Mouse (Mus musculus) liver, embryonic 16.5 days (tissue): Measurements from ENCODE around the gene Gstm6. TPM values are rescaled to one million over a fixed set of nuclear protein-coding genes. Genes with fewer than 3 reads are reported as not detected.
A peak's percentile ranks its signal among the peaks of the same experiment; 100 is the strongest.
"Not testable (repeated sequence)": the region's sequence is repeated elsewhere in the genome, so short reads cannot be mapped to it uniquely, and the experiment has no call there.

ENCODE experiments used
- ATAC-seq: fragments of 200-750 bp; cut with Nextera tagmentation; 2 replicates; pipeline ENCODE4 v1.8.0; 2017; ENCODE audit warnings: low read depth, mild to moderate bottlenecking, moderate number of reproducible peaks, moderate library complexity
- H3K27ac ChIP-seq: fragments of 300-500 bp; sonication (generic); 2 replicates; pipeline ENCODE4 v1.5.1; 2014; ENCODE audit warnings: mild to moderate bottlenecking, low read length
- H3K27me3 ChIP-seq: fragments of 300-500 bp; sonication (generic); 2 replicates; pipeline ENCODE4 v1.6.1; 2014; ENCODE audit warnings: low read depth, low read length, mixed read lengths; ENCODE audit not compliant: control insufficient read depth, insufficient read depth
- H3K36me3 ChIP-seq: fragments of 300-500 bp; sonication (generic); 2 replicates; pipeline ENCODE4 v1.6.1; 2014; ENCODE audit warnings: mild to moderate bottlenecking; ENCODE audit not compliant: control insufficient read depth, insufficient read depth
- H3K4me1 ChIP-seq: fragments of 300-500 bp; sonication (generic); 2 replicates; pipeline ENCODE4 v1.6.1; 2014; ENCODE audit warnings: low read depth, low read length, mixed read lengths; ENCODE audit not compliant: control insufficient read depth
- H3K4me2 ChIP-seq: fragments of 300-500 bp; sonication (generic); 2 replicates; pipeline ENCODE4 v1.6.1; 2014; ENCODE audit warnings: low read depth, low read length, mixed read lengths
- H3K4me3 ChIP-seq: fragments of 300-500 bp; sonication (generic); 2 replicates; pipeline ENCODE4 v1.5.1; 2014; ENCODE audit warnings: low read depth, mild to moderate bottlenecking, low read length
- H3K9ac ChIP-seq: fragments of 300-500 bp; sonication (generic); 2 replicates; pipeline ENCODE4 v1.6.1; 2014; ENCODE audit warnings: low read depth, low read length
- H3K9me3 ChIP-seq: fragments of 300-500 bp; sonication (generic); replicated peaks from 2 replicates; pipeline ENCODE4 v1.6.1; 2016; ENCODE audit warnings: low read length; ENCODE audit not compliant: control insufficient read depth
- WGBS: fragments of 180-500 bp; shearing (Covaris S2); extraction: QIAGEN DNeasy Blood & Tissue Kit; methylation state at CpG from one replicate; pipeline ENCODE4 v1.1.7; 2014; ENCODE audit not compliant: insufficient replicate concordance; 5-methylcytosine and 5-hydroxymethylcytosine counted together
- polyA plus RNA-seq: library from polyadenylated mRNA; unstranded; fragments of >200 nt; fragmentation: Nextera tagmentation; extraction: Ambion mirVana; gene quantifications from 2 replicates; pipeline ENCODE4 v1.2.1, GENCODE M21; 2015

Gene Gstm6
- polyA plus RNA-seq: 19.1 and 21.3 TPM in 2 replicates

DNA sequence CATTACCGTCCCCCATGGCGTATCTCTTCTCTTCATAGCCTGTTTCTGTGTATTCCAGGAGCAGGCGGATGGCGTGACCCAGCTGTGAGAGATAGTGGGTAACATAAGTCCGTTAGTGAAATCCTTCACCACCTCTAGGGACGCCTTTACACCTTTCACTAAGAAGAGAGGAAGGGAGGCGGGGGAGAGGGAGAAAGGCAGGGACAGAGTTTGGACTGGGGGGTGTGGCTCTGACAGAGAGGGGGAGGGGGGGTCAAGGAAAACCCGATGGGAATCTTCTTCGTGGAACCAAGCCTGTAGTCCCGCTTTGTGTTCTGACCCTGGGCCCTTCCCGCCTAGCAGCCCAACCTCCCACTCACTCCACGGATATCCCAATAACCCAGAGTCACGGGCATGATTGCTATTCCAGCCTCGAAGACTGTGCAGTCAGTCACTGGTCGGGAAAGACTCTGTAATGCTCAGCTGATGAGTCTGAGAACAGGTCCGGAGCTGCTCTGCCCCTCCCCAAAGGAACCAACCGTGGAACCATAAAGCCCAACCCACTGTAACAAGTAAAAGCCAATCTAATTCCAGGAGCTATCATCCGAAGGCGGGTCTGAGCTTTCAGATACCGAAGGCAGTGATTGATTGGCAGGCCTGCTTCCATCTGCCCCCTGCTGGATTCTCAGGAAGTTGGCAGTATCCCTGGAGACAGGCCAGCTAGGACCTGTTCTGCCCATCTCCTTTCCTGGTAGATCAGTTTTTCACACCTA, at the start of gene Gstm6:
Gene Gstm6 (minus strand): TSS at position 511 of the 752 bp plus-strand sequence.
- H3K36me3 ChIP-seq: no peaks in the 10 kb centered on the region
- ATAC-seq: peak; percentile 77
- no peaks in the 10 kb centered on the region for H3K27me3 ChIP-seq
- 27% methylated on average over 20 of the region's 20 CpGs for WGBS
- 0 out of 2 replicates have a peak within 1 kb of the TSS, but pooled peaks have one; percentile 29 for H3K27ac ChIP-seq
- H3K4me3 ChIP-seq: peak within 1 kb of the TSS; percentile 14; the same call in 1 of the 2 replicates
- H3K4me2 ChIP-seq: peak within 1 kb of the TSS; percentile 44
- no peak within 1 kb of the TSS for H3K9ac ChIP-seq
- no peaks in the 10 kb centered on the region for H3K9me3 ChIP-seq
- no peaks in the 10 kb centered on the region; the same call in 1 of the 2 replicates for H3K4me1 ChIP-seq

DNA sequence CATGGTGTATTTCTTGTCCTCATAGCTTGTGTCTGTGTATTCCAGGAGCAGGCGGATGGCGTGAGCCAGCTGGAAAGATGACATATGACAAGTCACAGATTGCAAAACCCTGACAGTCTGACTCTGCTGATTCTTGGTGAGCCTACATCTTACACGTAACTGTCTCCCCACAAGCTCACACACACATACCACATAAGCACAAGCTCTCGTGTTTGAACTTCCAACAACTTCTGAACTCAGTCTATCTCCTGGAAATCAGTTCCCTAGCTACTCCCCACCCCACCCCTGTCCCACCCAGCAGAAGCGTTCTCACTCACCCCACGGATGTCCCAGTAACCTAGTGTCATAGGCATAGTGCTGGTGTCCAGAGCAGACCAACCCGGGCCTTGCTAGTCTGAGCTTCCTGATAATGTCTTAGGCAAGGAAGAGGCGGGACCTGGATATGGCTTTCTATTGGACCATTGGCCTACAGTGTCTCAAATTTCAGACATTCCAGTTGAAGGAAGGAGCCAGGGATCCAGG, 42.6 kb upstream of the Gstm6 start, which contains the start of gene Gstm2:
Gene Gstm2 (minus strand): TSS at position 413 of the 522 bp plus-strand sequence.
- no peaks in the 10 kb centered on the region for H3K27me3 ChIP-seq
- peak; percentile 54 for ATAC-seq
- no peak within 1 kb of the TSS for H3K4me2 ChIP-seq
- H3K9me3 ChIP-seq: no peaks in the 10 kb centered on the region
- H3K36me3 ChIP-seq: no peaks in the 10 kb centered on the region
- H3K4me3 ChIP-seq: no peak within 1 kb of the TSS
- H3K4me1 ChIP-seq: no peaks in the 10 kb centered on the region
- no peak within 1 kb of the TSS for H3K9ac ChIP-seq
- H3K27ac ChIP-seq: no peak within 1 kb of the TSS
- WGBS: 44% methylated on average over 8 of the region's 8 CpGs

DNA sequence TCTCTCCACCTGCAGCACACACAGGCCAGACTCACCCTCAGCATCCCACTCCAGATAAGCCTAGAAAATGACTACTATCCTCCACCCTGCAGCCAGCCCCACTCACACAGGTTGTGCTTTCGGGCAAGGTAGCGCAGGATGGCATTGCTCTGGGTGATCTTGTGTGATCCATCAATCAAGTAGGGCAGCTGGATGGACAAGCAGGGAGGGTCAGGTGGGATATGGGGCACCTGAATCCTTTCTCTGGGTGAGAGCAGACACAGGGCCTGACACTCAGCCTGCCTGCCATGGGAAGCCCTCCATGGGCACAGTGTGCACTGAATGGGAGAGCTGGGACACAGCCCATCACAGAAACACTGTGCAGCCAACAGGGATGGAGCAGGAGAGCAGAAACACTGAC, 41.6 kb upstream of the Gstm6 start:
- H3K36me3 ChIP-seq, H3K9me3 ChIP-seq, H3K4me2 ChIP-seq, H3K9ac ChIP-seq, H3K4me3 ChIP-seq, H3K27me3 ChIP-seq, ATAC-seq, H3K27ac ChIP-seq, H3K4me1 ChIP-seq: not testable (repeated sequence)
- 88% methylated on average over 2 of the region's 2 CpGs for WGBS

DNA sequence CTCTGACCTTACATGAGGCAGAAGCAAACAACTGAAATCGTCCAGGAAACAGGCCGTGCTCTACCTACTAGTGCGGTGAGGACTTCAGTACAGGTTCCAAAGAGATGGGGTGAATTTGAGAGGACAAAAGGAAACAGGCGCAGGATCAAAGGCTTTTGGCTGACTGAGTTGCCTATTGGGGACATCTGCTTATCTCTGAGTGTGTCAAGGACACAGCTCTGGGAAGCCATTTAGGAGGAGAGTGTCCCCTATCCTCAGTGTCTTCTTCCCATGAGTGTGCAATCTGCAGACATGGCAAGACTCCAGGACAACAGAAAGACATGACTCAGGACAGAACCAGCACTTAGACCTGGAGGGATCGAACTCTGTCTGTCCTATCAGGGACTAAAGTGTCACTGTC, 40.9 kb upstream of the Gstm6 start:
- Histone ChIP-seq H3K27ac (no peak overlapping the region), H3K4me3 (no peak overlapping the region), H3K4me1 (peaks cover 4% of the 10 kb centered on the region), H3K9ac (no peak overlapping the region), H3K36me3 (no peaks in the 10 kb centered on the region), H3K27me3 (no peaks in the 10 kb centered on the region), H3K9me3 (no peaks in the 10 kb centered on the region), H3K4me2 (no peak overlapping the region)
- 48% methylated on average over 5 of the region's 5 CpGs for WGBS
- ATAC-seq: peak; percentile 21; the same call in 1 of the 2 replicates

DNA sequence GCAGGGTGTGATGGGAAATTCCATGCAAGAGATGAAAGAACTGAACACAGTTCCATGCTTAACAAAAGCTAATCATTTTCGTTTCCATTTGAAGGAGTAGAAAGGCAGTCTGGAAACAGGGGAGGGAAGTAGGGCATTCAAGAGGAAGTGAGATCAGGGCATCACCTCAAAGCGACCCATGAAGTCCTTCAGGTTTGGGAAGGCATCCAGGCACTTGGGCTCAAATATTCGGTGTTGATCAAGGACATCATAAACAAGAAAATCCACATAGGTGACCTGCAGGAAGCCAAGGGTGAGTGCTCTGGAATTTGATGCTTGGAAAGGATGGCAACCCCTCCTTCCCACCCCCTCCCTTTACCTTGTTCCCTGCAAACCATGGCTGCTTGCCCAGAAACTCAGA, 40.2 kb upstream of the Gstm6 start:
- H3K27ac ChIP-seq: no peak overlapping the region
- no peaks in the 10 kb centered on the region for H3K27me3 ChIP-seq
- H3K36me3 ChIP-seq: no peaks in the 10 kb centered on the region
- WGBS: 42% methylated on average over 3 of the region's 3 CpGs
- H3K9me3 ChIP-seq: no peaks in the 10 kb centered on the region
- H3K9ac ChIP-seq: no peak overlapping the region
- peaks cover 4% of the 10 kb centered on the region for H3K4me1 ChIP-seq
- ATAC-seq: no peak
- no peak overlapping the region for H3K4me2 ChIP-seq
- no peak overlapping the region for H3K4me3 ChIP-seq

DNA sequence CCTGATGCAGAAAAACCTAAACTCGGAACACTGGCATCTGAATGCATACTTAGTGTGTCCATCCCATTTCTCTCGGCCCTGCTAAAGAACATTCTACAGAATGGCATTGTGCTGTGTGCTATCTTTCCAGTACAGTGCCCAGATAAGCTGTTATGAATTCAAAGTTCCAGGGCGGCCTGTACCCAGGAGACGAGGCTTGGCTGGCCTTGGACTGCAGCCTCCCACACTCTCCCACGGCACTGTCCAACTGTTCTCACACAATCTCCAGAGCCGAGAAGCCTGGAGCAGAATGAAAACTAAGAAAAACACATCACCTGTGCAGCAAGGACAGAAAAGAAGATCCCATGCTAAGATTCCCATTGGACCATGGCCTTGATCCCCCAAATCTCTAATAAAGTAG, 39.2 kb upstream of the Gstm6 start:
- Histone ChIP-seq H3K9ac (no peak overlapping the region), H3K27ac (no peak overlapping the region), H3K27me3 (no peaks in the 10 kb centered on the region), H3K4me1 (peaks cover 4% of the 10 kb centered on the region), H3K9me3 (no peaks in the 10 kb centered on the region), H3K36me3 (no peaks in the 10 kb centered on the region), H3K4me2 (no peak overlapping the region), H3K4me3 (no peak overlapping the region)
- ATAC-seq: no peak
- WGBS: 45% methylated on average over 6 of the region's 6 CpGs

DNA sequence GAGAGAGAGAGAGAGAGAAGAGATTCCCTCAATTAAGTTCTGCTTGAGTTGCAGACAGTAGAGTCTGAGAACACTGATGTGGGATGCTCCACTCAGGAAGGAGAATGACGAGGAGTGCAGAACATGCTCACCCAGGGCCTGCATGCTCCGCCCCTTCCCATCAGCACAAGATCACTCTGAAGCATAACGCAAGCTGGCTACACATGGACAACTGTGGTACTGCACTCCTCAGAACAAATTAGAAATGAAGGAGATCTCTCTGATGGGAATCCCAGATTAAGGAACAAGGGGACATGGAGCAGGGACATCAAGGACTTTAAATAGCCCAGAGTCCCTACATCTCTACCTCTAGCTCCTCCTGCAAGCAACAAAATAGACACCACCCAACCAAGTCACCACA, 37.7 kb upstream of the Gstm6 start:
- no peaks in the 10 kb centered on the region for H3K36me3 ChIP-seq
- no peak overlapping the region for H3K27ac ChIP-seq
- no peak overlapping the region for H3K4me3 ChIP-seq
- peaks cover 4% of the 10 kb centered on the region for H3K4me1 ChIP-seq
- no peak overlapping the region for H3K4me2 ChIP-seq
- no peak for ATAC-seq
- no peaks in the 10 kb centered on the region for H3K27me3 ChIP-seq
- WGBS: 54% methylated on average over 3 of the region's 3 CpGs
- no peaks in the 10 kb centered on the region for H3K9me3 ChIP-seq
- H3K9ac ChIP-seq: no peak overlapping the region

DNA sequence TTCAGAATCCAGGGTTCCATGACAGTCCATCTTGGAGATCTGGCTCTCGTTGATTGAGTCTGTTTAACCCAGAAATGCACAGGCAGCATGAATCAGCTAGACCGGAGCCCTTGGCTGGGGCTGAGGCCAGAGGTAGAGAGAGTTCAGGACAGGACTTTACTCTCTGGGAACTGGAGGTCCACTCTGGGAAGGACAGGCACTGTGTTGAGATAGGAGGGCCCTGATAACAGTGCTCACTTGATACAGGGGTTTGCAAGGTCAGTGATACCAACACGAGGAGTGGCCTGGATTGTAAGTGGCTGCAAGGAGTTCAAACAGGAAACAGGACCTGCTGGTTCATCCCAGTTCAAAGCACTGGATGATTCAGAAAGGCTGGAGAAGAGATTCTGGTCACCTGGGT, 34.1 kb upstream of the Gstm6 start:
- no peak overlapping the region for H3K4me3 ChIP-seq
- WGBS: 41% methylated on average over 3 of the region's 3 CpGs
- ATAC-seq: peak; percentile 53; the same call in 1 of the 2 replicates
- H3K9me3 ChIP-seq: no peaks in the 10 kb centered on the region
- no peaks in the 10 kb centered on the region for H3K36me3 ChIP-seq
- H3K27me3 ChIP-seq: no peaks in the 10 kb centered on the region
- no peak overlapping the region for H3K4me2 ChIP-seq
- peaks cover 4% of the 10 kb centered on the region for H3K4me1 ChIP-seq
- no peak overlapping the region for H3K27ac ChIP-seq
- no peak overlapping the region for H3K9ac ChIP-seq

DNA sequence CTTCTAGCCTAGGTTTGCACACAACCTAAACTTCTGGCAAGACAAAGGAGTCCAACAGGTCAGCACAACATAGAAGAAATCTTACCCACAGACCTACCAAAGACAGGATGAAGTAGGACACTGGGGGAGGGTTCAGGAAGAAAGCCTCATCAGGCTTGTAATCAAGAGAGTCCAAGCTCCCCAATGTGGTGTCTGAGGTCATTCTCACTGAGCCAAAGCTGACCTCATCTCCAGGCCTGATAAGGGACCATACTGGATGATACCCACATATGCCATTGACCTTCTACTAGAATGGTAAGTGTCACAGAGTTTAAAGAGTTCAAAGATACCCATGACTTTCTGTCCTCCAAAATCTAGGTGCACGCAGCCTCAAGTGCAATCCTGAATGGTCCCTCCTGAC, 30.7 kb upstream of the Gstm6 start:
- 59% methylated on average over 1 of the region's 1 CpGs for WGBS
- Histone ChIP-seq H3K4me3 (no peak overlapping the region), H3K9me3 (no peaks in the 10 kb centered on the region), H3K27ac (no peak overlapping the region), H3K36me3 (no peaks in the 10 kb centered on the region), H3K27me3 (no peaks in the 10 kb centered on the region), H3K4me1 (peaks cover 4% of the 10 kb centered on the region; the same call in 1 of the 2 replicates), H3K4me2 (no peak overlapping the region), H3K9ac (no peak overlapping the region)
- ATAC-seq: no peak
